Mouse (Mus musculus): ENCODE data around the gene 4930402F06Rik. TPM values are rescaled to one million over a fixed set of nuclear protein-coding genes. Genes with fewer than 3 reads are reported as not detected.

The 4930402F06Rik gene
- polyA plus RNA-seq, 1 experiment from 2014 or later: not detected

DNA sequence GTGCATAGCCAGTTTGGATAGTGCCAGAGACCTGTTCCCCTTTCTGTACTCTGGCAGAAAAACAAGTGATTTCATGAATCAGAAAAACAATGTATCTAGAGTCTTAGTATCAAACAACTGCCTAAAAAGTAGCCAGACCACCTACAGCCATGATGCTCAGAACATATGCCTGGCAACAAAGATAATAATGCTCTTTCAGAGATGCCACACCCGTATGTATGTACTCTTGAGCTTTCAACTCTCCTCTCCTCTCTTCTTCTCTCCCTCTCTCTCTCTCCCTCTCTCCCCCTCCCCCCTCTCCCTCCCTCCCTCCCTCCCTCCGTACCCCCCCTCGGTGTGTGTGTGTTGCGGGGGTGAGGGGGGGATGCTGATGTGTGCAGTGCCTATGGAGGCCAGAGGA, 22.3 kb upstream of the 4930402F06Rik start:
- ChIA-PET POLR2A (no interaction called here), CTCF (interaction anchor here (1.3 kb wide), 1 partner anchor 8 kb away, joined by 4 read pairs; no protein-coding TSS in a partner anchor)
- H3K27me3 ChIP-seq: no peaks in the 10 kb centered on the region
- ATAC-seq (no peak), DNase-seq (ENCODE audit: low read depth, low spot score) (no peak)
- in situ Hi-C loops (cut with MboI; ENCODE audit: low pct_unique_long_range_greater_than_20kb): no loop called here
- TF ChIP-seq CTCF (IDR thresholded peaks at IDR 0.05): no peak

DNA sequence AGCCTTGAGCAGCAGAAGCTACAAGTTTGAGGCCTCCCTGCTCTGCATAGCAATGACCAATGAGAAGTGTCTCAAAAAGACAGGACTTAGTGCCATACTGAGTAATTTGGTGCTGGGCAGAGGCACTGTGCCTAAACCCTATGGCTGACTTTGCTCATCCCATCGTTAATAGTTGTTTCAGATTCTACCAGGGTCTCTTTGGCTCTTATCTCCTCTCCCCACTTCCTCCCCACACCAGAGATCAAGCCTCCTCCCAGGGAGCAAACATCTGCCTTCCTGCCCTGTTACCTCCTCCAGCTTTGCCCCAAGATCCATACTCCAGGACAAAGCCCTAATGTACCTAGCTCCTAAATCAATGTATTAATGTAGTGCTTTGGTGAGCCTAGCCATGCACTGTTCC, 20.3 kb upstream of the 4930402F06Rik start:
- ChIA-PET CTCF (no interaction called here), POLR2A (interaction anchor here (0.7 kb wide), 1 partner anchor 72 kb away, joined by 3 read pairs; no protein-coding TSS in a partner anchor)

DNA sequence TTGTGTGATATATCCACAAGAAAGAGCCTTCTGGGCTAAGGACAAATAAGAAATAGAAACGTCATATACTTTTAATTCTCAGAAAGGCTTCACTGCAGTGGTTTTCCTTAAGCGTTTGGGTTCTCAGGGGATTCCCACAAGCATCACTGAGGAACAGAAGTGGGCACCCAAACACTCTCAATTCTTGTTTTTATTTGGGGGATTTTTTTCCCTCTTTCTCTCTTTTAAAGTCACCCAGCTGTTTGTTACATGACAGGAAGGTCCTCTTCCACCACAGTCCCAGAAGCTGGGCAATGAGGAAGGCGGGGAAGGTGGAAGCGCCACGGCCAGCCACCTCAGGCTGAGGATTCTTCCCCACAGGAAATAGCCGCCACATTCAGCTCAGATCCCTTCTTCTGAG, 19.5 kb upstream of the 4930402F06Rik start:
- no peaks in the 10 kb centered on the region for H3K27me3 ChIP-seq
- DNase-seq (ENCODE audit: low read depth, low spot score) (no peak), ATAC-seq (no peak)
- TF ChIP-seq CTCF (IDR thresholded peaks at IDR 0.05): no peak
- POLR2A ChIA-PET: no interaction called here
- CTCF ChIA-PET: interaction anchor here (1.1 kb wide), 1 partner anchor 18 kb away, joined by 3 read pairs; no protein-coding TSS in a partner anchor
- in situ Hi-C loops (cut with MboI; ENCODE audit: low pct_unique_long_range_greater_than_20kb): no loop called here

More for the DNA sequence above, 20.3 kb upstream of the 4930402F06Rik start:
- no peaks in the 10 kb centered on the region for H3K27me3 ChIP-seq
- DNase-seq (ENCODE audit: low read depth, low spot score) (no peak), ATAC-seq (no peak)
- in situ Hi-C loops (cut with MboI; ENCODE audit: low pct_unique_long_range_greater_than_20kb): no loop called here
- TF ChIP-seq CTCF (IDR thresholded peaks at IDR 0.05): no peak

DNA sequence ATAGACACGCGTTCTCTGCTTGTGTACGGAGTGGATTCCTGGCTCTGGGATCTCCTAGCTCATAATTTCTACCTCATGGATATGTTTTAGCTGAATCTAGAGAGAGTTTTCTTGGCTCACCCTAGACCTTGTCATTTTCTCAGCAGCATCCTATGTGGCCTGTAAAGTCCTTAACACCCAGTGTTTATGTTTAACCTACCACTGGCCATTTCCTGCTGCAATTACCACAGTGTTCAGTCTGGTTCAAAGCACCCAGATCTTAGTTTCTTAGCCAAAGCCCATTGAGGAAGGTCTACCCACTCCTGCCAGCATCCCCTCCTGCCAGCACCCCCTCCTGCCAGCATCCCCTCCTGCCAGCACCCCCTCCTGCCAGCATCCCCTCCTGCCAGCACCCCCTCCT, 15.8 kb upstream of the 4930402F06Rik start:
- ChIA-PET POLR2A (no interaction called here), CTCF (no interaction called here)
- H3K27me3 ChIP-seq: no peaks in the 10 kb centered on the region
- ATAC-seq: no peak
- no peak for TF ChIP-seq CTCF (IDR thresholded peaks at IDR 0.05)
- no peak for DNase-seq (ENCODE audit: low read depth, low spot score)
- in situ Hi-C loops (cut with MboI; ENCODE audit: low pct_unique_long_range_greater_than_20kb): no loop called here

DNA sequence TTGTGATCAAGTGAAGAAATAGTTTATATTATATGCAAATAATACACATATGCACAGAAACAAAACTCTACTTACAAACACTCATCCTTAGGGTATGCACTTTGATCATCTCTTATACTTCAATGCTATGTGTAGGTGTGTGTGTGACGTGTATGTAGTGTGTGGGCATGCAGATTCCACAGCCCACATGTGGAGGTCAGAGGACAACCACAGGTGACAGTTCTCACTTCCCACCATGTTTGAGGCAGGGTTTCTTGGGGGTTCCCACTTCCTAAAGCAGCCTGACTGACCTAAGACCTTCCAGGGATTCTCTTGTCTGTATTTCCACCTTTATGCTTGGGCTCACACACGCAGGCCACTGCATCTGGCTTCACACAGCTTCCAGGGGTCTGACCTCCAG, 15.3 kb upstream of the 4930402F06Rik start:
- no peak for ATAC-seq
- DNase-seq (ENCODE audit: low read depth, low spot score): no peak
- in situ Hi-C loops (cut with MboI; ENCODE audit: low pct_unique_long_range_greater_than_20kb): no loop called here
- no peaks in the 10 kb centered on the region for H3K27me3 ChIP-seq
- no peak for TF ChIP-seq CTCF (IDR thresholded peaks at IDR 0.05)
- CTCF ChIA-PET: no interaction called here
- POLR2A ChIA-PET: no interaction called here

DNA sequence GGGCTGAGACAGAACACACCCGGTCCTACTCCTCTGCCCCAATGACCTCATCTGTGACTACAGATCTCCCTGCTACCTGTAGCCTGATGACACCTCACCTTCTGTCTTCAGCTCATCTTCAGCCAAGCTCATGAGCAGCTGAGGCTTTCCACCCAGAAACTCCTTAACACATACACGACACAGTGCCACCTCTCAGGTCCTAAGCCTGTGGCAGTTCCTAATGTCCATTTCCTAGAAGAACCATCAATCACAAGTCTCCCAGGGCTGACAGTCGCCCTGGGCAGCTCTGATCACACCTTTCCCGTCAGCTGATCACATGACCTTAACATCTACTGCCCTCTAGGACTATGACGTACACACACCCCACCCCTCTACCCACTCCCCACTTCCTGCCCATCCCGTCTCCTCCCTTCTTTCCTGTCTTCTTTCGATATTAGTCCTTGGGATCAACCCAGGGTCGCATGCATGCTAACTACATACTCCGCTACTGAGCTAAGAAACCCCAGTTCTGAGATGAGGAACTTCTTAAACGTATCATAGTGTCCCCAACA, 14.7 kb upstream of the 4930402F06Rik start:
- DNase-seq (ENCODE audit: low read depth, low spot score) (no peak), ATAC-seq (no peak)
- H3K27me3 ChIP-seq: no peaks in the 10 kb centered on the region
- ChIA-PET POLR2A (no interaction called here), CTCF (interaction anchor here (1.0 to 1.8 kb wide), 2 partner anchors 8 to 14 kb away, joined by 4 to 6 read pairs; partner anchors contain the start of gene 4930402F06Rik)
- TF ChIP-seq CTCF (IDR thresholded peaks at IDR 0.05): no peak
- in situ Hi-C loops (cut with MboI; ENCODE audit: low pct_unique_long_range_greater_than_20kb): no loop called here

DNA sequence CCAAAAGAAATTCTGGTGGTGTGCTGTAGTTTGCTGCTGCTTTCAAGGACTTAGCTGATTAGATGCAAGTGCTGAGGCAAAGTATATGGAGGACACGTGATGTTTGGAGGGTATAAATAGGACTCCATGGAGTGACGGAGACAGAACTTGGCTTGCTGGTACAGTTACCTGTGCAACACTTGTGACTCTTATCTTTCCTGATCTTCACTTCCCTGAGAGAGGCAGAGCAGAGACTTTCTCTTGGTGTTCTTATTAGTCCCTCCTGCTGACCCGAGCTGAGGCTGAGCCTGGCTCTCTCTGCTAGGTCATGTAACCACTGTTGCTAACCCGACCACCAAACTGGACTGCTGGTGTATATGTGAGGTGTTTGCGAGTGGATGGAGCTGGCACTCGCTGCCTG, 12.5 kb upstream of the 4930402F06Rik start:
- no peak for TF ChIP-seq CTCF (IDR thresholded peaks at IDR 0.05)
- DNase-seq (ENCODE audit: low read depth, low spot score): no peak
- in situ Hi-C loops (cut with MboI; ENCODE audit: low pct_unique_long_range_greater_than_20kb): no loop called here
- H3K27me3 ChIP-seq: no peaks in the 10 kb centered on the region
- CTCF ChIA-PET: no interaction called here
- POLR2A ChIA-PET: no interaction called here
- ATAC-seq: no peak

DNA sequence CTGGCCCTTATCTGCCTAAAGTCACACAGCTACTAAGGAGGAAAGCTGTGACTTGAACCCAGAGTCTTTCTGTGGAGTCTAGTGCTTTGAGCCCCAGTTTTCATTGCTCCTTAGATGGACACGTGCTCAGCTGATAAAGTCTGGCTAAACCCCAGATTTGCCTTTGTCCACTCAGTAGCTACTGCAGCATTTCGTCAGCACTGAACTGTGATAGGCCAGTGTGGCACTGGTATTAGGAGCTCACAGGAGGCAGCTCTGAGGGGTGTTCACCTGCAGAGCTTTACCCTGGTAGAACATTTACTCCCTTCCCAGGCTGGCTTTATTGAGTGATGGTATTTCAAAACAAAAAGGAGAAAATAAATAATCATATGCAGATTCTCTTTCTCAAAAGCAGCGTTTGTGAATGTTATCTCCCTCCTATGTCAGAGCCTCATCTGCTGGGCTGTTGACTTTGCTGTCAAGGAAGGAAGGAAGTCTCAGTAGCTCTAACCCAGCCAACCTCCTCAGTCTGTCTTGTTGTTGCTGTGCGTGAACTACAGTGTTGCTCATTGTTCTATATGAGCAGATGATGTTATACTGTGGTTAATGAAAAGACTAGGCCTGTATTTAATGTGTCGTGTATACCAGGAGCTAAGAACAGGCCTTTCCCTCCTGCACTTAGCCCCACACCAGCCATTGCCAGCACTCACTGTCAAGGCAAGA, 11.6 kb upstream of the 4930402F06Rik start:
- ChIA-PET POLR2A (interaction anchor here (0.6 kb wide), 1 partner anchor 26 kb away, joined by 4 read pairs; no protein-coding TSS in a partner anchor), CTCF (no interaction called here)
- in situ Hi-C loops (cut with MboI; ENCODE audit: low pct_unique_long_range_greater_than_20kb): no loop called here
- ATAC-seq: no peak
- H3K27me3 ChIP-seq: no peaks in the 10 kb centered on the region
- DNase-seq (ENCODE audit: low read depth, low spot score): no peak
- no peak for TF ChIP-seq CTCF (IDR thresholded peaks at IDR 0.05)

DNA sequence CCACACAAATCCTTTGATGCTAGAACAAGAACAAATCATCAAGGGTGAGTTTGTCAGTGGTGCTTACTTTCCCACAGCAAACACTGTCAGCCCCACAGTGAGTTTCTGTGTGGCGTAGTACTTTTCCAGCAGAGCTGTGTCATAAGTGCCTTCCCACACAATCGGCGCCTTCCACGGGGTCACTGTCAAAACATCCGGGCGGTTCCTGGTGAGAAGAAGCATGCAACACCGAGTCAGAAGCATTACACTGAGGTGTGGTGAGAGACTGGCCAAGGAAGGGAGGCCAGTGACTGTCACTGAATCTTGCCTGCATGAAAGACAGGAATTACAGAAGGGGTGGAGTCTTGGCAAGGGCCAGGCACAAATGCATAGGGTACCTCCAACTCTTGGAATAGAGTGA, 10.9 kb upstream of the 4930402F06Rik start:
- DNase-seq (ENCODE audit: low read depth, low spot score): no peak
- CTCF ChIA-PET: no interaction called here
- H3K27me3 ChIP-seq: no peaks in the 10 kb centered on the region
- POLR2A ChIA-PET: no interaction called here
- in situ Hi-C loops (cut with MboI; ENCODE audit: low pct_unique_long_range_greater_than_20kb): no loop called here
- TF ChIP-seq CTCF (IDR thresholded peaks at IDR 0.05): no peak
- peak; percentile 87 for ATAC-seq

DNA sequence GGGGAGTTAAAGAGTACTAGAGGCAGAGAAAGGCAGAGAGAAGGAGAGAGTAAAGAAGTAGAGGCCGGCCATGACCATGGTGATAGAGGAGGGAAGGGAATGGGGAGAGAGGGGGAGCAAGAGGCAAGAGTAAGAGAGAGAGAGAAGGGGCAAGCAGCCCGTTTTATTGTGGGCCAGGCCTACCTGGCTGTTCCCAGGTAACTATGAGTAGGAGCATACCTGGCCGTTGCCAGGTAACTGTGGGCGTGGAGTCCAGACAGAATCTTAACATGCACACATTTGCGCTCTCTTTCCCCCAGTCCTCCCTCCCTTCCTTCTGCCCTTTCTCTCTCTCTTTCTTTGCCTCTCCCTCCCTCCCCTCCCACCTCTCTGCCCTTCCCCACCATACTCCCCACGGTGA, 10.3 kb upstream of the 4930402F06Rik start:
- in situ Hi-C loops (cut with MboI; ENCODE audit: low pct_unique_long_range_greater_than_20kb): no loop called here
- no peaks in the 10 kb centered on the region for H3K27me3 ChIP-seq
- POLR2A ChIA-PET: no interaction called here
- DNase-seq (ENCODE audit: low read depth, low spot score): no peak
- CTCF ChIA-PET: no interaction called here
- no peak for ATAC-seq
- TF ChIP-seq CTCF (IDR thresholded peaks at IDR 0.05): no peak

DNA sequence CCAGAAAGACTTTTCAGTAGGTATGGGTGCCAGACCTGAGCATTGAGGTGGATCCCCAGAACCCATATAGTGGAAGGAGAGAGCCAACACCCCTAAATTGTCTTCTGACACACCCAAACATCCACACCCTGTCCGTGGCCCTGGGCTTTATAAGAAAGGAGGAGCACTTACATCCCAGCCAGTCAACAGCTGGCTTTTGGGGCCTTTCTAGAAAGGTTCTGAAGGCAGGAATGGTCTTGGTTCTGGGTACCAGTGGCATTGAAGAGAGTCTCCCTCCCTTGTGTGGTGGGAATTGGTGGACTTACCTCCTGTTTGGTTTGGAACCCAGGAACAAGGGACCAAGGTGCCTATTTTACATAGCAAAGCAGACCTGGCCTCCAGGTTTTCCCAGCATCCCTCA, 9.6 kb upstream of the 4930402F06Rik start:
- in situ Hi-C loops (cut with MboI; ENCODE audit: low pct_unique_long_range_greater_than_20kb): no loop called here
- H3K27me3 ChIP-seq: no peaks in the 10 kb centered on the region
- ChIA-PET POLR2A (no interaction called here), CTCF (no interaction called here)
- DNase-seq (ENCODE audit: low read depth, low spot score): no peak
- no peak for ATAC-seq
- no peak for TF ChIP-seq CTCF (IDR thresholded peaks at IDR 0.05)

Data from Patski (cell line).